Mouse (Mus musculus): ENCODE data around the gene Rtn2.

The Rtn2 gene

DNA sequence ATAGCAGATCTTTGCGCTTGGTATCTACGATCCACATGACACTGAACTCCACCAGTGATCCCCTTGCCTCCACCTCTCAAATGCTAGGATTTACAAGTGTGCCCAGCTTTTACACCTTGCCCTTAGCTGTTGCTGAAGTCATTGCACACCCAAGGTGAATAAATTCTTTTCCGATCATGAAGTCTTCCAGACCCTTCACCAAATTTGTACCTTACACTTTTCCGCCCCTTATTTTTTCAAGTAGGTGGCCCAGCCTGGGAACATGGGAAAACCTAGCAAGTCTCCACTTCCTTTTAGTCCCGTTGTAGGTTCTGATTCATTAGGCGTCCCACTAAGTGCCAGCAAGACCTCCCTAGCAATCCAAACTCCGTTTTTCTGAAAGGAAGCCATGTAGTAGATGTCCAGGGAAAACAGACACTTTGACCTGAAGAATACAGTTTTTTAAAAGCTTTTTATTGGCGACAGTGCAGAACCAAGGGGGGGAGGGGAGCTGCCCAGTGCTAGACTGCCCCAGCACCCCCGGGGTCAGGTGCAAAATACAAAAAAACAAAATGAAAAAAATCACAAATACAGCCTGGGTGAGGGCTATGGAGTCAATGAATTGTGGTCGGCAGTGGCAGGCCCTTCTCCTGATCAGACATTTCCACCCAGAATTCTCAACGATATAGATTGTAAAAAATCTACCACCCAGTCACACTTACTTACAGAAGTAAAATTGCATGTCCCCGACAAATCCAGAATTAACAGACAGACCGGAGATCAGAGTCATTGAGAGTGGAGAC lies 20.0 kb downstream of the Rtn2 start:
- no peak for DNase-seq

- no peak for DNase-seq
Observed at GRCm38 (mm10) chr7:19303046-19303305, 20.6 kb downstream of the Rtn2 start.

- peak; percentile 85 for DNase-seq
Observed at GRCm38 (mm10) chr7:19303770-19304169, 21.3 kb downstream of the Rtn2 start.

- DNase-seq = no peak
Observed at GRCm38 (mm10) chr7:19304501-19305412, 22.3 kb downstream of the Rtn2 start.

- DNase-seq = no peak
Observed at GRCm38 (mm10) chr7:19305413-19305735, 22.9 kb downstream of the Rtn2 start.

DNA sequence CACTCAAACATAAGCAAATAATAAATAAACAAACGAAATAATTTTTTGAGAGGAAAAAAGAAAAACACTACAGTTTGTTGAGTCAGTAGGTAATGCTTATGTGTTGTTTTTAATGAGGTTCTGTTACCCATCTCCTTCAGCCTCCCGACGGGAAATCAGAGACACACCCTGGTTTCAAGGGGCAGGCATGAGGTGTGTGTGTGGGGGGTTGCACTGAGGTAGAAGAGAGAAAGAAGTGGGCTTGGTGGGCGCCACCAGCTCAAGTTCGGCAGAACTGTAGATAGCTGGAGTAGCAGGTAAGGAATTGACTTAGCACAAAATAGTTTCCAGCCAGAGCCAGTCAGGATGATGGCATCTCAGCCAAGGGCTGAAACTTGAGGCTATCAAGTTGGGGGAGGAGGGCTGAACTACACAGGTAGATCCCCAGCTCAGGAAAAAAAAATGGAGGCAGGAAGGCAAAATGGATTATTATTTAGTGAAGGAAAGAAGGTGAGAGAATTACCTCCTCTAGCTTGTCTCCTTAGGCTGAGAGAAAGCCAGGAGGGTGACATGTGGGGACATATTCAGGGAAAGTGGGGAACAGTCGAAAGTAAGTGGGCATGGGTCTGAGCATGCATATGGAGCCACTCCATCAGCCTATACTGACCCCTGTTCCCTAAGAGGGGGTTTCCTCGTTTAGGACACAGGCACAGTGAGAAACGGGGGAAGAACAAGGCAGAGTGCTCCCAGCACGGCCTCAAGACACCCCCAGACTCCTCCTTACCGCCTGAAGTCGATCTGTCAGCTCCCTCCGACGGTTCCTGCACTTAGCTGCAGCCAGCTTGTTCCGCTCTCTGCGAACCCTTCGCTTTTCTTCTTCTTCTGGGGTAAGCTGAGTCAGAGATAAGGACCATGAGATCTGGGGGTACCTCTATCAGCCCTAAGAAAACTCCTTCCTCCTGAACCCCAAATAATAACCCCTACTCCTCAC lies 23.7 kb downstream of the Rtn2 start:
- no peak for DNase-seq

DNA sequence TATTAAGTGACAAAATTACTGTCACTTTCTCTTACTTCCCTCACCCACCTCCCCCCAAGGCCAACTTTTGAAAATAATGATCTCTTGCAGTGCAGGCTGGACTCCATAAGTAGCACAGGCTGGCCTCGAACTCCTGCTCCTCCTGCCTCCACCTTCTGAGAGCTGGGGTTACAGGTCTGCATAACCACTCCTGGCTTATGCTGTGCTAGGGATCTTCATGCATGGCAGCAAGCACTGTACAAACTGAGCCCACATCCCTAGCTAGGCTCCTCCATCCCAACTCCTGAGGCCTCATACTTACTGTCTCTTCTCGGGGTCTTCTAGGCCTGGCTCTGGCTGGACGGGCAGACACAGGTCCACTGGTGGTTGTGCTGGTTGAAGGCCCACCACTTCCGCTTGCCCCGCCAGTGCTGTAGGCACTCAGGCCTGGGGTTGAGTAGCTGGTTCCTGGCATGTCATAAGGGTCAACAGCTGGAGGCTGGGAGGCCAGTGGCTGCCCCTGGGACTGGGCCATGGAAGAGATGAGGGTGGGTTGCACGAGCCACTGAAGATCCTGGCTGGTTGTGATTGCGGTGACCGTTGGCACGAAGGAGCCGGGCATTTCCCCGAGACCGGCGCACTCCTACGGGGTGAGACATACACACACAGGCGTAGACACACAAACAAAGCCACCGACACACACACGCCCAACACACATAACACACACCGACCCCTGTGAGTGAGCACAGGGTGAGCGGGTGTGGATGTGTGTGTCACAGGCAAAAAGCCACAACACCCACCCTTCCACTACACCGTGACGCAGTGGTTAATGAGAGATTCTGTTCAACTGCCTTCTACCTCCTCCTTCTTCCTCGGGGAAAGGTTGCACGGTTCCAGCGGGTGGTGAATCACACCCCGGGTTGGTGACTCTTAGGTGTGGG lies 24.7 kb downstream of the Rtn2 start:
- no peak for DNase-seq

DNA sequence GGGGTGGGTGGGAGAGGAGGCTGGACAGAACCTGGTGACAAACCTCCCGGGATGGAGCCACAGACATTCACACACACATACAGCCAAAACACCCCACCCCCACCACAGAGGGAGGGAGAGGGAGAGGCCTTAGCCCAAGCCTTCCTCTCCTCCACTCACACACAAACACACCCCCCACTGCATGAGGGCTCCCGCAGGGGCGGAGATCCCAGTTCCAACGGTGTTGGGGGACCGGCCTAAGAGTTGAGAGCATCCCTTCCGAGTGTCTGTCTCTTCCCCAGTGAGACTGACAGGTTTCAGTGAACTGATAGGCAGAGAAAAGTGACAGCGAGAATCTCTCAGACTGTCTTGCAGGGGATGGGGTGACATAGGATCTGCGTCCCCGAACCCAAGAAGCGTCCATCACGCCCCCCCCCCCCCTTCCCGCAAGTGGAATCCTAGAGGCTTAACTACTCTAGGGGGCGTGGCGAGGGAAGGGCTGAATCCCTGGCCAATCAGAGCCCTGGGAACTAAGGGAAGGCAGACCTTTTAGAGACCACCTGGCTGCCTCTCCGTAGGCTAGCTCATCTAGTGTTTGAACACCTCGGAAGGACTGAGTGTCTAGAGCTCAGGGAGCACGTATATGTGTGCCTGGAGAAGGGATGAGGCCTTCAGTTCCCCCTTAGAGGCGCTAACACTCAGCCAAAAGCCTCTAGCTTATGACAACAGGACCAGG lies 25.5 kb downstream of the Rtn2 start:
- peak; percentile 82 for DNase-seq

DNA sequence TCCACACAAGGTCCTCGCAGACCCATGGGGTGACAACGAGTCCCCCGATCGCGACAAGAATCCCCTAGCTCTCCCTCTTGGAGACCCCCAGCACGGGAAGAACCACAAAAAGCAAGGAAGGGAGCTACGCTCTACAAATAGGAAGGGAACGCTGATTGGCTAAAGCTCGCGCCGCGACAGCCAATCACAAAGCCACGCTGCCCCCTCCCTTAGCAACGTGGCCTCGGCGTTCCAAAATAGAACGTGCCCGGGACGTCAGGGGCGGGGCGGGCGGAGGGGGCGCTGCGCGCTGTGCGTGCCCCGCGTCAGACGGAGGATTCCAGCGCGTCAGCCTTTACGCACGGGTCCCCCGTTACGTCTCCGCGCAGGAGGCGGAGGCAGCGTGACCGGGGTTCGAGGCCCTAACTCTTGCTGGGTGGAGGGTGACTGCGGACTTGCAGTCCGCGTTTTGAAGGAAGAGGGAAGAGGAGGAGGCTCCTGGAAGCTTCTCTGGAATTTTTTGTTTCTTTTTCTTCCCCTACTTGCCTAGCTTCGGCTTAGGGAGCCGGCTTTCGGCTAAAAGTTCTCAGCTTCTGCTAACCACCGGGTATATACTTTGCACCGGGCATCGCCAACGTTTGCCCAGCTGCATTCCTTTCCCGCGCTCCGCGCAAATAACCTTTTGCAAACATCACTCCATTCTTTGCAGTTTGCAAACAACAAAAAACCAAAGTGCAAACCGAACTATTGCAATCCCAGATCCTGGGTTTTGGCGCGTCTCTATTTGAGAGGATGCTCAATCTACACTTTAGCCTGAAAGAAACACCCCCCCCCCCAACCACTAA lies 26.2 kb downstream of the Rtn2 start:
- DNase-seq = peak; percentile 96

- DNase-seq = no peak
Observed at GRCm38 (mm10) chr7:19309278-19309883, 27.0 kb downstream of the Rtn2 start.

- DNase-seq = peak; percentile 97
Observed at GRCm38 (mm10) chr7:19309884-19310641, 27.6 kb downstream of the Rtn2 start, which contains the start of gene Fosb. Fosb (minus strand) TSS chr7:19310051.

DNA sequence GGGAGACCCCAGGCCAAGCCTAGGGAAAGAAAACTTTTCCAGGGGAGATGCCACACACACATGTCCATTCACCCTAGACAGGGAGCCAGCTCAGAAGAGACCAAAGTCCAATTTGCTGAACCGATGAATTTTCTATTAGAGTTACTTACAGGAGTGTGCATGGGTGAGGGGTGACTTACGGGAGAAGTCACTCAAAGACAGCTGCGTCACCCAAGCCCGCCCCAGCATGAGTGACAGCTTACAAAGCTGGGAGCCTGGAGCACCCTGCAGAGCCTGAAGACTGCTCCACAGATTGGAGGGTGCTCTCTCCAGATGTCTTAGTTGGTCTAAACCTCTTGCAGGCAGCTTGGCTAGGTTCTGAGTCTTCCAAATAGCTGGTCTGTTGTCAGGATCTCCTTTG lies 29.6 kb downstream of the Rtn2 start:
- DNase-seq = no peak

DNA sequence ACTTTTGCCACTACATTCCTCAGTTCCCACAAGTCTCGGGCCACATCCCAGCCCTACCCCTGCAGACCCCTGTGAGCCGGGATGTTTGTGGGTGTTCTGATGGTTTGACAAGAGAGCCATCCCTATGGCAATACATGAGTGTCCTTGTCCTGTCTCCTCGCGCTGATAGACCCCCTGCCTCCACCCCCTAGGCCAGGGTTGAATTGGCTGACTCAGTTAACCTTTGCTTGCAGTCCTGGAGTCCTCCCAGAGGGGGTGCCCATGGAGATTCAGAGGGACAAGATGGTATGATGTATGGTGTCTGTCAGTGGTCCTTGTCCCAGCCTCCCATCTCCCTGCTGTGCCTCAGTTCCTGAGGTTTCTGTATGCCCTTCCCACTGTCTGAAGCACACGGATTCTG lies 31.6 kb downstream of the Rtn2 start:
- no peak for DNase-seq

- DNase-seq = peak; percentile 49
Observed at GRCm38 (mm10) chr7:19316451-19317161, 34.2 kb downstream of the Rtn2 start.

- no peak for DNase-seq
Observed at GRCm38 (mm10) chr7:19318201-19318600, 35.8 kb downstream of the Rtn2 start.

DNA sequence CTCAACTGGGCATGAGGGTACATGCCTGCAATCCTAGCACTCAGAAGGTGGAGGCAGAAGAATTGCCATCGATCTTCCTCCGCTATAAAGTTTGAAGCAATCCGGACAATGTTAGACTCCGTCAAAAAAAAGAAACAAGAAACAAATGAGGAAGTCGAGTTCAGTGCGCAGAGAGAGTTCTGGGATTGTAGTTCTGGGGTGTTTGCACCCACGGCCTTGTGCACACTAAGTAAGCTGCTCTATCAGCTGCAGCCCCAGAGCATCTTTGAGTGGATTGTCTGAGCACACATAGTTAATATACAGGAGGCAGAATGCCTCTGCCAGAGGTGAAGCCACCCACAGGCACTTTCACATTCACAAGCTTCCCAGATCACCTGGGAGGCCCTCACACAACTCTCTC lies 36.3 kb downstream of the Rtn2 start:
- no peak for DNase-seq

DNA sequence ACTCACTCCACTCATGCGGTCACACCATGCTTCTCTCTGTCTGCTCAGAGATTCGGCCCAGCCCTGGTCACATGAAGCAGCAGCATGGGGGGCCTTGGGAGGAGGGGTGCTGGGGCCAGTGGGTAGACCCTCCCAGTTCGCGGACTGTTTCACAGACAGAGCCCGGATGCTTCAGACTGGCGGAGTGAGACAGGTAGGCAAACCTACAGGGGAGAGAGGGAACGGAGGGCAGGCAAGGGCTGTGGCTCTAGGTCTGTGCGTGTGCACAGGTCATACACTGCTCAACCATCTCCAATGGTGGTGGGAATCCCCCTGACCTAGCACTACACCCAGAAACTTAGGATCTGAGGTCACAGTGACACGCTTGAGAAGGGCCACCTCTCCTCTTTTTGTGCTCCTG lies 37.0 kb downstream of the Rtn2 start:
- DNase-seq = no peak

- DNase-seq = peak; percentile 98
Observed at GRCm38 (mm10) chr7:19319906-19320305, 37.5 kb downstream of the Rtn2 start.

DNA sequence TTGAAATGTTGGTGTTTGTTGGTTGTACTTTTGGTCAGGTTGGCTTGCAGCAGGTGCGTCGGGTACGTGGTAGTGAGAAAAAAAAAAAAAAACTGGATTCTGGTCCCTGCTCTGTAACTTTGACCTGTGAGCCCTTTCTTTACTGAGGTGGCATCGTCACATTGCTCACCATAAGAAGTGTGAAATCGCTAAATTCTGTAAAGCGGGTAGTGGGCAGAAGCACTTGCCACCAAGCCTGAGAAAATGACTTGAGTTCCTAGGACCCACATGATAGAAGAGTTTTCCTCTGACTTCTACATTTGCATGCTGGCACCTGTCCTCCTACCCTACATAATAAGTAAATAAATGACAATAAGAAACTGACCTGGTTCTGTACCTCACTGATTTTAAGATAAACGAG lies 38.2 kb downstream of the Rtn2 start:
- no peak for DNase-seq
